Mouse (Mus musculus) lung, postnatal 0 days (tissue): ENCODE results near the gene Abcb9. TPM values are rescaled to one million over a fixed set of nuclear protein-coding genes. Genes with fewer than 3 reads are reported as not detected.

Source experiments
- ATAC-seq: fragments of 200-750 bp; cut with Nextera tagmentation; 2 replicates; pipeline ENCODE4 v1.8.0; 2017; ENCODE audit warnings: moderate library complexity
- DNase-seq: peaks from one replicate; pipeline ENCODE4 v3.0.0-alpha.2; 2016; ENCODE audit warnings: low spot score
- H3K27ac ChIP-seq: fragments of 300-500 bp; sonication (generic); 2 replicates; pipeline ENCODE4 v1.5.1; 2014; ENCODE audit warnings: antibody characterized with exemption, mild to moderate bottlenecking, low read length, mixed read lengths
- H3K27me3 ChIP-seq: fragments of 300-500 bp; sonication (generic); replicated peaks from 2 replicates; pipeline ENCODE4 v1.6.1; 2014; ENCODE audit warnings: low read length, mixed read lengths; ENCODE audit not compliant: insufficient read depth
- H3K36me3 ChIP-seq: fragments of 300-500 bp; sonication (generic); 2 replicates; pipeline ENCODE4 v1.6.1; 2014; ENCODE audit warnings: low read length, mixed read lengths; ENCODE audit not compliant: insufficient read depth
- H3K4me1 ChIP-seq: fragments of 300-500 bp; sonication (generic); 2 replicates; pipeline ENCODE4 v1.6.1; 2014; ENCODE audit warnings: antibody characterized with exemption, low read depth, low read length, mixed read lengths; ENCODE audit not compliant: insufficient read depth
- H3K4me2 ChIP-seq: fragments of 300-500 bp; sonication (generic); replicated peaks from 2 replicates; pipeline ENCODE4 v1.6.1; 2014; ENCODE audit warnings: low read depth, mild to moderate bottlenecking, low read length, moderate library complexity, mixed read lengths
- H3K4me3 ChIP-seq: fragments of 300-500 bp; sonication (generic); 2 replicates; pipeline ENCODE4 v1.5.1; 2014; ENCODE audit warnings: low read depth, low read length
- H3K9ac ChIP-seq: fragments of 300-500 bp; sonication (generic); replicated peaks from 2 replicates; pipeline ENCODE4 v1.6.1; 2014; ENCODE audit warnings: low read depth, mild to moderate bottlenecking
- H3K9me3 ChIP-seq: fragments of 300-500 bp; sonication (generic); 2 replicates; pipeline ENCODE4 v1.6.1; 2016; ENCODE audit warnings: low read length, mixed read lengths
- CTCF ChIP-seq: IDR thresholded peaks from 2 replicates; pipeline ENCODE4 v1.5.1; 2016; ENCODE audit warnings: antibody characterized with exemption, mild to moderate bottlenecking
- EP300 ChIP-seq: IDR thresholded peaks from 2 replicates; pipeline ENCODE4 v1.6.1; 2016; ENCODE audit warnings: antibody characterized with exemption, mild to moderate bottlenecking, control low read depth
- WGBS: fragments of 180-500 bp; shearing (Covaris S2); extraction: QIAGEN DNeasy Blood & Tissue Kit; methylation state at CpG from one replicate; pipeline ENCODE4 v1.1.7; 2014; 5-methylcytosine and 5-hydroxymethylcytosine counted together
- polyA plus RNA-seq: library from polyadenylated mRNA; unstranded; fragments of >200 nt; fragmentation: Nextera tagmentation; extraction: Ambion mirVana; gene quantifications from 2 replicates; pipeline ENCODE4 v1.2.1, GENCODE M21; 2015

The Abcb9 gene
- polyA plus RNA-seq, 1 experiment from 2014 or later: 2.6 TPM

GRCm38 (mm10) chr5:124021148-124021547 is 74.5 kb downstream of the Abcb9 start:
- ATAC-seq: peak; percentile 48
- DNase-seq: peak; percentile 93
- H3K36me3 ChIP-seq: no peaks in the 10 kb centered on the region
- H3K27ac ChIP-seq: peak overlapping the region; percentile 75
- H3K9me3 ChIP-seq: no peaks in the 10 kb centered on the region
- H3K4me2 ChIP-seq: no peak overlapping the region
- peaks cover 45% of the 10 kb centered on the region; the same call in 1 of the 2 replicates for H3K4me1 ChIP-seq
- TF ChIP-seq CTCF (peak; percentile 13; the same call in 1 of the 2 replicates), EP300 (peak; percentile 38; the same call in 1 of the 2 replicates)
- no peak overlapping the region for H3K9ac ChIP-seq
- H3K27me3 ChIP-seq: no peaks in the 10 kb centered on the region
- H3K4me3 ChIP-seq: no peak overlapping the region
- 45% methylated on average over 11 of the region's 11 CpGs for WGBS

DNA sequence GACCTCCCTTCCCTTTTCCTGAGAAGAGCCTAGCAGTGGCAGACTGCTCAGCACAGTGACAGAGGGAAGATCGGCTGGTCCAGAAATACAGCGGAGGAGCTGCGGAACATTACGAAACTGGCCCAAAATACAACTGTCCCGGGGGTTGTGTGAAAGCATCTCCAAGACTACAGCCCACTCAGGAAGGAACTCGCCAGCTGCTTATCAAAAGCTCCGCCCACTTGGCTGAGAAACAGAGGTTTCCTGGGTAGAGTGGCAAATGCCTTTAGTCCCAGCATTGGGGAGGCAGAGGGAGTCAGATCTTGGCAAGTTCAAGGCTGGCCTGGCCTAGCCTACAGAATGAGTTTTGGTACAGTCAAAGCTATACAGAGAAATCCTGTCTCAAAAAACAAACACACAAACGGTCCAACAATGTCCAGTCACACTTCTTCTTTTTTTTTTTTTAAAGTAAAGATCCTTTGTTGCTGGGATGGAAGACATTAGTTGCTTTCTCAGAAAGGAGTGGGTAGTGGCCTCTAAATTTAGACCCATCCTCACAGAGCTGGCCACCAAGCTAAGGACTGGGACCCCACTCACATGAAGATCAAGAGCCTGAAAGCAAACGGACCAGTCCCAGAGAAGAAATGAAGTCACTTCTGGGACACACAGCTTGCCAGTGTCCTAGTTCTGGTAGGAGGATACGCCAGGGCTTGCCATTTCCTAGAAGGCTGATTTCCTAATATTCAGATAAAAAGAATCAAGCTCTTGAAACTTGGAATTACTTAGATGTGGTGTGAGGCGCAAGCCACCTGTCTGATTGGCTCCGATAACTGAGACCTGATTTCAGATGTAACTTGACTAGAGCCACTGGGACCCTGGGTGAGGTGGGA is 76.0 kb downstream of the Abcb9 start:
- Histone ChIP-seq H3K9me3 (no peaks in the 10 kb centered on the region), H3K4me3 (no peak overlapping the region), H3K36me3 (no peaks in the 10 kb centered on the region), H3K4me2 (no peak overlapping the region), H3K4me1 (peaks cover 40% of the 10 kb centered on the region; the same call in 1 of the 2 replicates), H3K27me3 (no peaks in the 10 kb centered on the region), H3K27ac (peak overlapping the region; percentile 75), H3K9ac (no peak overlapping the region)
- TF ChIP-seq CTCF (no peak), EP300 (peak; percentile 79)
- DNase-seq: peak; percentile 91
- peak; percentile 57 for ATAC-seq
- WGBS: 27% methylated on average over 12 of the region's 12 CpGs

DNA sequence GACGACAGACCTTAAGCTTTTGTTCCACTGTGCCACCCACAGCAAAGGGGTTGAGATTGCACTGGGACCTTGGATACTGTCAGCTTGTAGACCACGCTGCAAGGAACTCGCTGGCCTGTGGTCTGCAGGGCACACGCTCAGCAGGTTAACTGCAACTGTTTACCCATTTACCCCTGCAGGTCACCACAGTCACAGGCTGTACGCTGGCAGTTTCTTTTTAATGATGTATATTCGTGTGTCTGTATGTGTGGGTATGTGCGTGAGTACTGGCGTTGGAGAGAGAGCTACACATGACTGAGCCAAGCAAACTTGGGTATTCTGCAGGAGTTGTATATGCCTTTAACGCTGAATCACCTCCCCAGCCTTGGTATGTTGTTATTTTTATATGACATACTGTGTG is 76.9 kb downstream of the Abcb9 start:
- no peaks in the 10 kb centered on the region for H3K27me3 ChIP-seq
- no peak overlapping the region for H3K9ac ChIP-seq
- H3K9me3 ChIP-seq: no peaks in the 10 kb centered on the region
- no peak overlapping the region for H3K4me3 ChIP-seq
- no peaks in the 10 kb centered on the region for H3K36me3 ChIP-seq
- peak overlapping the region; percentile 75 for H3K27ac ChIP-seq
- 73% methylated on average over 9 of the region's 9 CpGs for WGBS
- H3K4me2 ChIP-seq: no peak overlapping the region
- DNase-seq (no peak), ATAC-seq (no peak)
- peaks cover 41% of the 10 kb centered on the region; the same call in 1 of the 2 replicates for H3K4me1 ChIP-seq
- no peak for TF ChIP-seq EP300
- TF ChIP-seq CTCF: no peak

- Histone ChIP-seq H3K4me1 (peaks cover 47% of the 10 kb centered on the region; the same call in 1 of the 2 replicates), H3K27ac (no peak overlapping the region), H3K27me3 (no peaks in the 10 kb centered on the region), H3K9me3 (no peaks in the 10 kb centered on the region), H3K4me2 (no peak overlapping the region), H3K9ac (no peak overlapping the region), H3K36me3 (no peaks in the 10 kb centered on the region), H3K4me3 (no peak overlapping the region)
- ATAC-seq: no peak
- 59% methylated on average over 9 of the region's 9 CpGs for WGBS
- DNase-seq: no peak
- TF ChIP-seq CTCF: no peak
- no peak for TF ChIP-seq EP300
Measured at GRCm38 (mm10) chr5:124017941-124018340, 77.7 kb downstream of the Abcb9 start.

DNA sequence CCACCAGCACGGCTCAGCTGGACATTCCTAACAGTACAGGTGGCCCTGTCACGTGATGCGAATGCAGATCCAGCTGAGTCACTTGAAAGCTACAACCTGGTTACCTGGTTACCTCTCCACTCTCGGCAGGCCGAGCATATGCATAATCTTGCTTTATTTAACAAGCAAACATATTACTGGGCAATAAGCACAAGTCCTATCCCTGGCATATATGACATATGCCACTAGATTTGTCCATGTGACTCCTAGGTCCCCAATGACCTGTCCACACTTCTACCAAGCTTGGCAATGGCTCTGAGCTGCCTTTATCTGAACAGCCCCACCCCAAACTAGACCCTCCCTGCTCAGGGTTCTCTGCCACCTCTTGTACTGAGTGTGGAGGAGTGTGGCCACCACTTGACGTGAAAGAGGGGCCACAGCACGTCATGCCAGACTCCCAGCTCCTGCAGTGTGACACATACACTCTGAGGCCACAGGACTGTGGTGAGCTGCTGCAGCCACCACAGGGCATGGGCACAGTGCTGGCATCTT is 79.2 kb downstream of the Abcb9 start:
- WGBS: 64% methylated on average over 7 of the region's 7 CpGs
- H3K9ac ChIP-seq: no peak overlapping the region
- no peaks in the 10 kb centered on the region for H3K36me3 ChIP-seq
- H3K4me1 ChIP-seq: peaks cover 56% of the 10 kb centered on the region; the same call in 1 of the 2 replicates
- no peaks in the 10 kb centered on the region for H3K9me3 ChIP-seq
- TF ChIP-seq CTCF (no peak), EP300 (peak; percentile 51)
- DNase-seq (peak; percentile 78), ATAC-seq (peak; percentile 63)
- no peaks in the 10 kb centered on the region for H3K27me3 ChIP-seq
- peak overlapping the region; percentile 54 for H3K27ac ChIP-seq
- H3K4me3 ChIP-seq: no peak overlapping the region
- H3K4me2 ChIP-seq: no peak overlapping the region

- Histone ChIP-seq H3K4me1 (peaks cover 58% of the 10 kb centered on the region; the same call in 1 of the 2 replicates), H3K9me3 (no peaks in the 10 kb centered on the region), H3K9ac (no peak overlapping the region), H3K4me3 (no peak overlapping the region), H3K4me2 (no peak overlapping the region), H3K27me3 (no peaks in the 10 kb centered on the region), H3K27ac (peak overlapping the region; percentile 38; the same call in 1 of the 2 replicates), H3K36me3 (no peaks in the 10 kb centered on the region)
- no peak for DNase-seq
- no peak for ATAC-seq
- 91% methylated on average over 2 of the region's 2 CpGs for WGBS
- TF ChIP-seq EP300 (no peak), CTCF (no peak)
Measured at GRCm38 (mm10) chr5:124015727-124016126, 79.9 kb downstream of the Abcb9 start.
